ENCODE assay signal across 9 mouse cellular contexts in the genomic region with DNA sequence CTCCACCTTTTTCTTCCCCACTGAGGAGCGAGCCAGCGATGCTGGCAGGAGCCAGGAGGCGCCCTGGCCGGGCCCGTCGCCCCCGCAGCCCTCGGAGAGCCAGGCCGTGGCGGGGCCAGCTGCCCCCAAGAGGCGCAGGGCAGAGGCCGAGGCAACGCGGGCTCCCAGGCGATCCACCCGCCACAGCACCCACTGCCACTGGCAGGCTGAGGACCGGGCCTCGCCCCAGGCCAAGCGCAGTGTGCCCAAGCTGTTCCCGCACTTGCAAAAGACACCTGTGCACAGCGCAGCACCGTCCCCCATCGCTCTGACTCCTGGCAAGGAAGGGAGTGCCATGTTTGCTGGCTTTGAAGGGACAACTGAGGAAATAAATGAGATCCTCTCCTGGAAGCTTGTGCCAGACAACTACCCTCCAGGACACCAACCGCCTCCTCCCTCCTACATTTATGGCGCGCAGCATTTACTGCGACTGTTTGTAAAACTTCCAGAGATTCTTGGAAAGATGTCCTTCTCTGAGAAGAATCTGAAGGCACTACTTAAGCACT. TPM values are rescaled to one million over a fixed set of nuclear protein-coding genes. Genes with fewer than 3 reads are reported as not detected.
A peak's percentile ranks its signal among the peaks of the same experiment; 100 is the strongest.
DNase-seq lines count a peak whose midpoint lies in the region; ATAC-seq and TF ChIP-seq lines count a peak whose summit lies in the region.
"Had no signal": no experiment of that assay in that cellular context is flagged by ENCODE, and none has a peak within 500 bp of the region (broad histone marks: within the 10 kb centered on the region; RNA-seq: fewer than 3 reads in every experiment).

No protein-coding gene starts in this region.

- no peak for TF ChIP-seq POLR2A in cortical plate, adult 2 months (IDR thresholded peaks at IDR 0.05; ENCODE audit: extremely low read depth, insufficient read depth, low read length)

- H3K4me1 ChIP-seq in heart, embryonic 12.5 days (replicated peaks), result peaks cover 9% of the 10 kb centered on the region
- peaks cover 4% of the 10 kb centered on the region for H3K4me1 ChIP-seq in cortical plate, adult 2 months (ENCODE audit: control insufficient read depth, insufficient read depth, low read length)
- H3K4me1 ChIP-seq in heart, postnatal 0 days (ENCODE audit: control insufficient read depth, insufficient read depth), result 0 out of 2 replicates have a peak, but pooled peaks cover 6% of the 10 kb centered on the region
- H3K4me1 ChIP-seq in limb, embryonic 11.5 days (ENCODE audit: control insufficient read depth, insufficient read depth, low read length), result peaks cover 8% of the 10 kb centered on the region; the same call in 1 of the 2 replicates
- H3K4me1 ChIP-seq in neural tube, embryonic 12.5 days, result peaks cover 9% of the 10 kb centered on the region

- peak overlapping the region; percentile 63 for H3K4me3 ChIP-seq in heart, embryonic 12.5 days
- peak overlapping the region; percentile 83 for H3K4me3 ChIP-seq in cortical plate, adult 2 months (ENCODE audit: insufficient read depth, low read length)
- H3K4me3 ChIP-seq in heart, postnatal 0 days (ENCODE audit: low read depth, low read length), result peak overlapping the region; percentile 68
- peak overlapping the region; percentile 46 for H3K4me3 ChIP-seq in limb, embryonic 11.5 days (ENCODE audit: low read depth, low read length)
- H3K4me3 ChIP-seq in neural tube, embryonic 12.5 days, result peak overlapping the region; percentile 60

- peak overlapping the region; percentile 79 for H3K9ac ChIP-seq in heart, embryonic 12.5 days
- peak overlapping the region; percentile 65 for H3K9ac ChIP-seq in heart, postnatal 0 days (replicated peaks; ENCODE audit: low read depth, low read length)
- peak overlapping the region; percentile 69 for H3K9ac ChIP-seq in limb, embryonic 11.5 days (ENCODE audit: low read length)
- H3K9ac ChIP-seq in neural tube, embryonic 12.5 days, result peak overlapping the region; percentile 80

- no peak for DNase-seq in heart, adult 11 months
- DNase-seq in ES-CJ7 (ENCODE audit: low read depth, low spot score), result peak; percentile 45
- no peak for DNase-seq in heart, postnatal 0 days (ENCODE audit: low spot score)
- DNase-seq in limb, embryonic 11.5 days (ENCODE audit: low spot score), result no peak

- H3K9me3 ChIP-seq in heart, embryonic 12.5 days (replicated peaks), result no peaks in the 10 kb centered on the region
- no peaks in the 10 kb centered on the region for H3K9me3 ChIP-seq in heart, postnatal 0 days (replicated peaks; ENCODE audit: control insufficient read depth, low read length)
- H3K9me3 ChIP-seq in limb, embryonic 11.5 days (ENCODE audit: control insufficient read depth, low read length), result no peaks in the 10 kb centered on the region
- H3K9me3 ChIP-seq in neural tube, embryonic 12.5 days, result no peaks in the 10 kb centered on the region

- peak overlapping the region; percentile 46 for H3K27ac ChIP-seq in heart, embryonic 12.5 days (ENCODE audit: poor library complexity, severe bottlenecking)
- peak overlapping the region; percentile 97 for H3K27ac ChIP-seq in cortical plate, adult 2 months (ENCODE audit: insufficient read depth, low read length)
- H3K27ac ChIP-seq in heart, postnatal 0 days (ENCODE audit: low read depth), result peak overlapping the region; percentile 40; the same call in 1 of the 2 replicates
- H3K27ac ChIP-seq in limb, embryonic 11.5 days (replicated peaks; ENCODE audit: low read depth, low read length), result no peak overlapping the region; the same call in 1 of the 2 replicates
- peak overlapping the region; percentile 66 for H3K27ac ChIP-seq in neural tube, embryonic 12.5 days

- no peaks in the 10 kb centered on the region for H3K27me3 ChIP-seq in heart, embryonic 12.5 days (replicated peaks)
- no peaks in the 10 kb centered on the region for H3K27me3 ChIP-seq in heart, postnatal 0 days (ENCODE audit: control insufficient read depth, insufficient read depth, low read length)
- no peaks in the 10 kb centered on the region for H3K27me3 ChIP-seq in limb, embryonic 11.5 days (ENCODE audit: control insufficient read depth, insufficient read depth, low read length)
- no peaks in the 10 kb centered on the region for H3K27me3 ChIP-seq in neural tube, embryonic 12.5 days (replicated peaks)

- TF ChIP-seq CTCF in cortical plate, adult 2 months (IDR thresholded peaks at IDR 0.05; ENCODE audit: extremely low read depth, insufficient read depth, low read length), result no peak
- TF ChIP-seq CTCF in heart, postnatal 0 days (IDR thresholded peaks at IDR 0.05; ENCODE audit: low read depth), result no peak

- no peaks in the 10 kb centered on the region for H3K36me3 ChIP-seq in heart, embryonic 12.5 days
- H3K36me3 ChIP-seq in heart, postnatal 0 days (replicated peaks; ENCODE audit: control insufficient read depth, insufficient read depth, low read length), result no peaks in the 10 kb centered on the region
- H3K36me3 ChIP-seq in limb, embryonic 11.5 days (ENCODE audit: control insufficient read depth, insufficient read depth, low read length), result no peaks in the 10 kb centered on the region
- H3K36me3 ChIP-seq in neural tube, embryonic 12.5 days, result no peaks in the 10 kb centered on the region
- H3K36me3 ChIP-seq: G1E had no signal

- ATAC-seq in heart, embryonic 12.5 days (ENCODE audit: insufficient number of reproducible peaks, low FRiP score), result peak; percentile 59
- ATAC-seq in heart, postnatal 0 days (ENCODE audit: insufficient read depth, low read depth), result peak; percentile 54
- peak; percentile 40 for ATAC-seq in limb, embryonic 11.5 days (ENCODE audit: insufficient number of reproducible peaks, low FRiP score, low TSS enrichment, low read depth)
- peak; percentile 79 for ATAC-seq in neural tube, embryonic 12.5 days (ENCODE audit: low FRiP score, low read depth)
- ATAC-seq in erythroid progenitor cell, adult 5-6 weeks (replicated peaks; ENCODE audit: low FRiP score, poor library complexity, severe bottlenecking), result no peak

- peak overlapping the region; percentile 88 for H3K4me2 ChIP-seq in heart, embryonic 12.5 days
- peak overlapping the region; percentile 85 for H3K4me2 ChIP-seq in heart, postnatal 0 days (ENCODE audit: low read depth, low read length)
- H3K4me2 ChIP-seq in limb, embryonic 11.5 days (ENCODE audit: low read depth, severe bottlenecking), result peak overlapping the region; percentile 69
- H3K4me2 ChIP-seq in neural tube, embryonic 12.5 days (replicated peaks), result peak overlapping the region; percentile 94

- TF ChIP-seq EP300 in heart, postnatal 0 days (IDR thresholded peaks at IDR 0.05; ENCODE audit: low read depth), result no peak

- 15% methylated on average over 27 of the region's 27 CpGs for WGBS in heart, embryonic 12.5 days
- WGBS in heart, postnatal 0 days, result 35% methylated on average over 18 of the region's 27 CpGs
- WGBS in limb, embryonic 11.5 days, result 13% methylated on average over 27 of the region's 27 CpGs
- WGBS in neural tube, embryonic 12.5 days, result 10% methylated on average over 26 of the region's 27 CpGs

RNA-seq across cellular contexts. Expression of a gene that starts 9.0 kb away (rescaled TPM):
- 9.5 and 10.5 TPM in 2 replicates for polyA plus RNA-seq in heart, embryonic 12.5 days (2016; fragmentation: Nextera tagmentation; extraction: Ambion mirVana)
- 15.7 and 18.7 TPM in 2 replicates for polyA plus RNA-seq in cortical plate, adult 2 months (2012; rRNA removed)
- 2.9 and 7.1 TPM in 2 replicates for total RNA-seq in heart, postnatal 0 days (2014; rRNA removed; ENCODE audit: low replicate concordance)
- 2.2 and 2.3 TPM in 2 replicates for polyA plus RNA-seq in heart, postnatal 0 days (2015; fragmentation: Nextera tagmentation; extraction: Ambion mirVana)
- polyA plus RNA-seq in limb, embryonic 11.5 days (2014; fragmentation: Nextera tagmentation; extraction: Ambion mirVana), result 7.2 TPM in 2 replicates
- 13.0 and 13.6 TPM in 2 replicates for polyA plus RNA-seq in neural tube, embryonic 12.5 days (2016; fragmentation: Nextera tagmentation; extraction: Ambion mirVana)
- total RNA-seq in erythroid progenitor cell, adult 5-6 weeks (2015; ENCODE audit: low replicate concordance), result 0.72 TPM in 1 of 2 replicates, not detected in the other
- total RNA-seq in erythroid progenitor cell, adult 5-6 weeks (2017; ENCODE audit: low replicate concordance), result 0.77 and 1.5 TPM in 2 replicates
- total RNA-seq: G1E had no signal
- polyA plus RNA-seq: G1E had no signal
